Mouse (Mus musculus) bone marrow macrophage, adult 2 months (primary cell): ENCODE data around the gene Arl5c.

Experiments
- CTCF ChIP-seq: IDR thresholded peaks from 2 replicates; pipeline ENCODE4 v1.5.1; 2012; ENCODE audit warnings: low read depth, mild to moderate bottlenecking, low read length, moderate library complexity
- POLR2A ChIP-seq: IDR thresholded peaks from 2 replicates; pipeline ENCODE4 v1.6.1; 2012; ENCODE audit warnings: mild to moderate bottlenecking, low read depth, low read length, borderline replicate concordance

DNA sequence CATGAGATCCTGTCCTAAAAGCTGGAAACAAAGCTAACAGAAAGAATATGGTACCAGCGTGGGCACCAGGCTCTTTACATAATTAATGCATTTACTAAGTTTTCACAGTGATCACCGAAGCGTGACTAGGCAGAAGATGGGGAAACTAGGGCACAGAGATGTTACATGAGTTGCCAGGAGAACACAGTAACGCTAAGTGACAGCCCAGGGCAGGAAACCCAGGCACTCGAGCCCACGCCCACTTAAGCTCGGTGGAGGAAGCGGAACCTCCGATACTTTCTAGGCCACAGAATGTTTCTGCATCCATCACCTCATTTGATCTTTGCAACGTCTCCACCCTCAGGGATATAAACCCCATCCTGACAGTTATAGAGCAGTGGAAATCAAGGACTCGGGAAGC is 12.1 kb upstream of the Arl5c start:
- no peak for TF ChIP-seq POLR2A
- TF ChIP-seq CTCF = no peak
